Mouse (Mus musculus): ENCODE results near the gene Adgrb3.

DNA sequence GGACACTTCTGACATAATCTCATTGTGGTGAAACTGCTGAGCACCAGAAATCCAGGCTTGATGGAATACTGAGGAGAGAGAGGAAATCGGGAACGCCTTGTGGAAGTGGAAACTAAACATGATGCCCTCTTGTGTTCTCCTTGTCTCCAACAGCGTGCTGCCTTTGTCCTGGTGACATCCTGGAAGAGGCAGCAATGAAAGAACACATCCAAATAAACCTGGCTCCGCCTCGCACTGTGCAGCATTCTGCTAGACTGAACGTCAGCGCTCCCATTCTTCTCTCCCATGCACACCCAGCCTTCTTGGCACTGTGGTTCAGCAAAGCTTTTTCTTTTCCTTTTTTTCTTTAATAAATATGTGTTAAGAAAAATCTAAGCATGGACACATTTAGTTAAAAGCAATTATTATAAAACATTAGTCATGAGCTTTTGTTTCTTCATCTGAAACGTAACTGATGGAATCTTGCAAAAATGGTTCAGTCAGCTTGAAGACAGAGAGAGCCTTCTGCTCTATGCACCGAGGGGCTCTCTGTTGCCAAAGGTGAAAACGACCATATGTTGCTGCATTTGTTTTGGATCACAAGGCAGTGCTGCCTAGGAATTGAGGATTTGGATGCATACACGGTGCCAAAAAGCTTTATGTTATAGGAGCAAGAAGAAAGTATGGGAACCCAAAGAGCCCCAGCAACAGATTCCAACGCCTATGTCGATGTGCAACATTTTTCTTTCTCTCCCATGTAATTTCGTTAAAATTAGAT lies 743.7 kb downstream of the Adgrb3 start:
- no peak for TF ChIP-seq POLR2A (IDR thresholded peaks at IDR 0.05; ENCODE audit: borderline replicate concordance, low read depth, low read length)
- no peak for TF ChIP-seq CTCF (IDR thresholded peaks at IDR 0.05; ENCODE audit: low read depth, low read length)
